ENCODE assay signal across 14 mouse cellular contexts in genomic region chr7:127934075-127934474, GRCm38 (mm10). TPM values are rescaled to one million over a fixed set of nuclear protein-coding genes. Genes with fewer than 3 reads are reported as not detected.
DNase-seq lines count a peak whose midpoint lies in the region; ATAC-seq and TF ChIP-seq lines count a peak whose summit lies in the region.
"Had no signal": no experiment of that assay in that cellular context is flagged by ENCODE, and none has a peak within 500 bp of the region (broad histone marks: within the 10 kb centered on the region; RNA-seq: fewer than 3 reads in every experiment).

No protein-coding gene starts in this region.

- no peak overlapping the region for H3K4me2 ChIP-seq in intestine, embryonic 16.5 days (ENCODE audit: low read depth, low read length)
- H3K4me2 ChIP-seq in intestine, embryonic 15.5 days (replicated peaks): no peak overlapping the region
- H3K4me2 ChIP-seq in midbrain, postnatal 0 days (ENCODE audit: low read depth, low read length, poor library complexity, severe bottlenecking): no peak overlapping the region
- H3K4me2 ChIP-seq in embryonic facial prominence, embryonic 13.5 days: 0 out of 2 replicates have a peak overlapping the region, but pooled peaks have one; percentile 89
- peak overlapping the region; percentile 1; the same call in 1 of the 2 replicates for H3K4me2 ChIP-seq in neural tube, embryonic 15.5 days

- no peak overlapping the region for H3K27ac ChIP-seq in intestine, embryonic 16.5 days (ENCODE audit: low read length)
- no peak overlapping the region for H3K27ac ChIP-seq in intestine, embryonic 15.5 days
- H3K27ac ChIP-seq in midbrain, embryonic 10.5 days (replicated peaks): peak overlapping the region; percentile 87; the same call in 1 of the 2 replicates
- no peak overlapping the region for H3K27ac ChIP-seq in midbrain, postnatal 0 days (ENCODE audit: low read depth, low read length)
- H3K27ac ChIP-seq in embryonic facial prominence, embryonic 13.5 days: no peak overlapping the region
- H3K27ac ChIP-seq in neural tube, embryonic 15.5 days (replicated peaks): no peak overlapping the region
- H3K27ac ChIP-seq: gastrocnemius, adult 2 months had no signal

- H3K4me1 ChIP-seq in intestine, embryonic 16.5 days (ENCODE audit: control insufficient read depth, insufficient read depth, low read length): peaks cover 48% of the 10 kb centered on the region
- peaks cover 35% of the 10 kb centered on the region for H3K4me1 ChIP-seq in intestine, embryonic 15.5 days (replicated peaks)
- peaks cover 59% of the 10 kb centered on the region for H3K4me1 ChIP-seq in midbrain, embryonic 10.5 days
- peaks cover 5% of the 10 kb centered on the region; the same call in 1 of the 2 replicates for H3K4me1 ChIP-seq in midbrain, postnatal 0 days (ENCODE audit: insufficient read depth, low read length)
- peaks cover 35% of the 10 kb centered on the region for H3K4me1 ChIP-seq in embryonic facial prominence, embryonic 13.5 days
- peaks cover 28% of the 10 kb centered on the region for H3K4me1 ChIP-seq in neural tube, embryonic 15.5 days

- ATAC-seq in intestine, embryonic 16.5 days: no peak
- ATAC-seq in intestine, embryonic 15.5 days: no peak
- no peak for ATAC-seq in midbrain, postnatal 0 days (ENCODE audit: low FRiP score)
- ATAC-seq in embryonic facial prominence, embryonic 13.5 days (ENCODE audit: insufficient number of reproducible peaks, insufficient read depth, low FRiP score, low TSS enrichment, low read depth): no peak
- no peak for ATAC-seq in neural tube, embryonic 15.5 days (ENCODE audit: low FRiP score)
- ATAC-seq: forebrain, embryonic 16.5 days had no signal

- 80% methylated on average over 5 of the region's 5 CpGs for WGBS in intestine, embryonic 16.5 days
- WGBS in intestine, embryonic 15.5 days: 85% methylated on average over 5 of the region's 5 CpGs
- WGBS in midbrain, embryonic 10.5 days: 86% methylated on average over 5 of the region's 5 CpGs
- 82% methylated on average over 5 of the region's 5 CpGs for WGBS in midbrain, postnatal 0 days
- WGBS in embryonic facial prominence, embryonic 13.5 days: 84% methylated on average over 5 of the region's 5 CpGs
- WGBS in neural tube, embryonic 15.5 days: 91% methylated on average over 5 of the region's 5 CpGs

- H3K4me3 ChIP-seq in intestine, embryonic 16.5 days (ENCODE audit: low read length): no peak overlapping the region
- H3K4me3 ChIP-seq in intestine, embryonic 15.5 days (replicated peaks): no peak overlapping the region
- peak overlapping the region; percentile 18; the same call in 1 of the 2 replicates for H3K4me3 ChIP-seq in midbrain, embryonic 10.5 days
- H3K4me3 ChIP-seq in midbrain, postnatal 0 days (ENCODE audit: low read depth, low read length): no peak overlapping the region
- H3K4me3 ChIP-seq in embryonic facial prominence, embryonic 13.5 days: no peak overlapping the region
- H3K4me3 ChIP-seq in neural tube, embryonic 15.5 days (replicated peaks): no peak overlapping the region
- H3K4me3 ChIP-seq: heart, embryonic 12.5 days had no signal

- DNase-seq in midbrain, embryonic 10.5 days (ENCODE audit: low spot score): no peak
- DNase-seq in midbrain, postnatal 0 days (ENCODE audit: low spot score): no peak
- DNase-seq in T-cell, adult 2 months (ENCODE audit: low spot score): no peak
- DNase-seq: adrenal gland, postnatal 14 days; gastrocnemius, adult 2 months; heart, postnatal 4 days; kidney, adult 2 months; left cerebral cortex, postnatal 4 days had no signal

- H3K27me3 ChIP-seq in intestine, embryonic 16.5 days (replicated peaks; ENCODE audit: control insufficient read depth, insufficient read depth, low read length): no peaks in the 10 kb centered on the region
- no peaks in the 10 kb centered on the region for H3K27me3 ChIP-seq in intestine, embryonic 15.5 days (replicated peaks)
- H3K27me3 ChIP-seq in midbrain, embryonic 10.5 days (ENCODE audit: low read depth, poor library complexity, severe bottlenecking): peaks cover 23% of the 10 kb centered on the region
- peaks cover 8% of the 10 kb centered on the region; the same call in 1 of the 2 replicates for H3K27me3 ChIP-seq in midbrain, postnatal 0 days (ENCODE audit: insufficient read depth, low read length)
- H3K27me3 ChIP-seq in embryonic facial prominence, embryonic 13.5 days: peaks cover 21% of the 10 kb centered on the region
- H3K27me3 ChIP-seq in neural tube, embryonic 15.5 days (replicated peaks): peaks cover 17% of the 10 kb centered on the region

- no peaks in the 10 kb centered on the region for H3K9me3 ChIP-seq in intestine, embryonic 16.5 days (ENCODE audit: control insufficient read depth, low read length)
- H3K9me3 ChIP-seq in intestine, embryonic 15.5 days: no peaks in the 10 kb centered on the region
- H3K9me3 ChIP-seq in midbrain, embryonic 10.5 days (replicated peaks): no peaks in the 10 kb centered on the region
- H3K9me3 ChIP-seq in midbrain, postnatal 0 days (ENCODE audit: low read length): no peaks in the 10 kb centered on the region
- H3K9me3 ChIP-seq in embryonic facial prominence, embryonic 13.5 days: no peaks in the 10 kb centered on the region
- no peaks in the 10 kb centered on the region for H3K9me3 ChIP-seq in neural tube, embryonic 15.5 days (replicated peaks)
- H3K9me3 ChIP-seq: heart, embryonic 12.5 days had no signal

- no peak for TF ChIP-seq CTCF in midbrain, postnatal 0 days (IDR thresholded peaks at IDR 0.05)

- H3K9ac ChIP-seq in intestine, embryonic 16.5 days (ENCODE audit: low read depth, low read length): peak overlapping the region; percentile 62
- H3K9ac ChIP-seq in intestine, embryonic 15.5 days: no peak overlapping the region
- H3K9ac ChIP-seq in midbrain, postnatal 0 days (replicated peaks; ENCODE audit: low read length, poor library complexity, severe bottlenecking): no peak overlapping the region
- H3K9ac ChIP-seq in embryonic facial prominence, embryonic 13.5 days: peak overlapping the region; percentile 54; the same call in 1 of the 2 replicates
- no peak overlapping the region for H3K9ac ChIP-seq in neural tube, embryonic 15.5 days (replicated peaks)

- no peaks in the 10 kb centered on the region for H3K36me3 ChIP-seq in intestine, embryonic 16.5 days (ENCODE audit: control insufficient read depth, insufficient read depth, low read length)
- no peaks in the 10 kb centered on the region for H3K36me3 ChIP-seq in intestine, embryonic 15.5 days
- H3K36me3 ChIP-seq in midbrain, embryonic 10.5 days: no peaks in the 10 kb centered on the region
- no peaks in the 10 kb centered on the region for H3K36me3 ChIP-seq in midbrain, postnatal 0 days (ENCODE audit: insufficient read depth, low read length)
- H3K36me3 ChIP-seq in embryonic facial prominence, embryonic 13.5 days: no peaks in the 10 kb centered on the region
- H3K36me3 ChIP-seq in neural tube, embryonic 15.5 days: no peaks in the 10 kb centered on the region
- H3K36me3 ChIP-seq: heart, embryonic 12.5 days had no signal

RNA-seq across cellular contexts. Expression of gene Prss8, which starts 4.2 kb away (rescaled TPM):
- polyA plus RNA-seq in intestine, embryonic 16.5 days (2015; fragmentation: Nextera tagmentation; extraction: Ambion mirVana): 82.2 and 90.8 TPM in 2 replicates
- polyA plus RNA-seq in intestine, embryonic 15.5 days (2015; fragmentation: Nextera tagmentation; extraction: Ambion mirVana): 58.5 and 67.5 TPM in 2 replicates
- 1.6 and 2.1 TPM in 2 replicates for polyA plus RNA-seq in midbrain, embryonic 10.5 days (2016; fragmentation: Nextera tagmentation; extraction: Ambion mirVana)
- 0.90 and 2.7 TPM in 2 replicates for total RNA-seq in midbrain, postnatal 0 days (2014; rRNA removed)
- polyA plus RNA-seq in midbrain, postnatal 0 days (2015; fragmentation: Nextera tagmentation; extraction: Ambion mirVana): 0.37 and 0.69 TPM in 2 replicates
- polyA plus RNA-seq in embryonic facial prominence, embryonic 13.5 days (2015; fragmentation: Nextera tagmentation; extraction: Ambion mirVana): 8.7 and 14.0 TPM in 2 replicates
- 0.40 and 5.1 TPM in 2 replicates for polyA plus RNA-seq in neural tube, embryonic 15.5 days (2015; fragmentation: Nextera tagmentation; extraction: Ambion mirVana)
- total RNA-seq: gastrocnemius, adult 2 months; heart, postnatal 4 days had no signal

RNA-seq across cellular contexts. Expression of gene Prss36, which starts 12.4 kb away (rescaled TPM):
- polyA plus RNA-seq in intestine, embryonic 16.5 days (2015; fragmentation: Nextera tagmentation; extraction: Ambion mirVana): 9.6 and 10.3 TPM in 2 replicates
- 8.2 and 9.6 TPM in 2 replicates for polyA plus RNA-seq in intestine, embryonic 15.5 days (2015; fragmentation: Nextera tagmentation; extraction: Ambion mirVana)
- polyA plus RNA-seq in midbrain, embryonic 10.5 days (2016; fragmentation: Nextera tagmentation; extraction: Ambion mirVana): 11.0 and 13.0 TPM in 2 replicates
- total RNA-seq in midbrain, postnatal 0 days (2014; rRNA removed): 6.1 and 20.1 TPM in 2 replicates
- 13.3 and 15.5 TPM in 2 replicates for polyA plus RNA-seq in midbrain, postnatal 0 days (2015; fragmentation: Nextera tagmentation; extraction: Ambion mirVana)
- polyA plus RNA-seq in embryonic facial prominence, embryonic 13.5 days (2015; fragmentation: Nextera tagmentation; extraction: Ambion mirVana): 10.5 and 10.6 TPM in 2 replicates
- polyA plus RNA-seq in neural tube, embryonic 15.5 days (2015; fragmentation: Nextera tagmentation; extraction: Ambion mirVana): 13.9 and 16.2 TPM in 2 replicates

RNA-seq across cellular contexts. Expression of gene Kat8, which starts 21.8 kb away (rescaled TPM):
- 27.3 and 29.2 TPM in 2 replicates for polyA plus RNA-seq in intestine, embryonic 16.5 days (2015; fragmentation: Nextera tagmentation; extraction: Ambion mirVana)
- polyA plus RNA-seq in intestine, embryonic 15.5 days (2015; fragmentation: Nextera tagmentation; extraction: Ambion mirVana): 31.7 and 32.3 TPM in 2 replicates
- 51.1 and 52.4 TPM in 2 replicates for polyA plus RNA-seq in midbrain, embryonic 10.5 days (2016; fragmentation: Nextera tagmentation; extraction: Ambion mirVana)
- 28.1 and 33.7 TPM in 2 replicates for total RNA-seq in midbrain, postnatal 0 days (2014; rRNA removed)
- 34.8 TPM in 2 replicates for polyA plus RNA-seq in midbrain, postnatal 0 days (2015; fragmentation: Nextera tagmentation; extraction: Ambion mirVana)
- 45.6 and 52.3 TPM in 2 replicates for polyA plus RNA-seq in embryonic facial prominence, embryonic 13.5 days (2015; fragmentation: Nextera tagmentation; extraction: Ambion mirVana)
- polyA plus RNA-seq in neural tube, embryonic 15.5 days (2015; fragmentation: Nextera tagmentation; extraction: Ambion mirVana): 41.3 and 46.1 TPM in 2 replicates

RNA-seq across cellular contexts. Expression of gene Bckdk, which starts 30.2 kb away (rescaled TPM):
- 184 and 198 TPM in 2 replicates for polyA plus RNA-seq in intestine, embryonic 16.5 days (2015; fragmentation: Nextera tagmentation; extraction: Ambion mirVana)
- 158 and 180 TPM in 2 replicates for polyA plus RNA-seq in intestine, embryonic 15.5 days (2015; fragmentation: Nextera tagmentation; extraction: Ambion mirVana)
- polyA plus RNA-seq in midbrain, embryonic 10.5 days (2016; fragmentation: Nextera tagmentation; extraction: Ambion mirVana): 128 and 130 TPM in 2 replicates
- 47.8 and 77.7 TPM in 2 replicates for total RNA-seq in midbrain, postnatal 0 days (2014; rRNA removed)
- 52.7 and 63.7 TPM in 2 replicates for polyA plus RNA-seq in midbrain, postnatal 0 days (2015; fragmentation: Nextera tagmentation; extraction: Ambion mirVana)
- 83.2 and 96.8 TPM in 2 replicates for polyA plus RNA-seq in embryonic facial prominence, embryonic 13.5 days (2015; fragmentation: Nextera tagmentation; extraction: Ambion mirVana)
- 58.2 and 66.7 TPM in 2 replicates for polyA plus RNA-seq in neural tube, embryonic 15.5 days (2015; fragmentation: Nextera tagmentation; extraction: Ambion mirVana)

RNA-seq across cellular contexts. Expression of gene Fus, which starts 33.2 kb away (rescaled TPM):
- polyA plus RNA-seq in intestine, embryonic 16.5 days (2015; fragmentation: Nextera tagmentation; extraction: Ambion mirVana): 204 and 215 TPM in 2 replicates
- 306 and 315 TPM in 2 replicates for polyA plus RNA-seq in intestine, embryonic 15.5 days (2015; fragmentation: Nextera tagmentation; extraction: Ambion mirVana)
- 336 and 358 TPM in 2 replicates for polyA plus RNA-seq in midbrain, embryonic 10.5 days (2016; fragmentation: Nextera tagmentation; extraction: Ambion mirVana)
- 29.3 and 41.9 TPM in 2 replicates for total RNA-seq in midbrain, postnatal 0 days (2014; rRNA removed)
- polyA plus RNA-seq in midbrain, postnatal 0 days (2015; fragmentation: Nextera tagmentation; extraction: Ambion mirVana): 207 and 244 TPM in 2 replicates
- polyA plus RNA-seq in embryonic facial prominence, embryonic 13.5 days (2015; fragmentation: Nextera tagmentation; extraction: Ambion mirVana): 540 and 577 TPM in 2 replicates
- polyA plus RNA-seq in neural tube, embryonic 15.5 days (2015; fragmentation: Nextera tagmentation; extraction: Ambion mirVana): 357 and 362 TPM in 2 replicates

Comparison
In these comparisons a context has a peak if more than half of its experiments do, and no peak if none do; other contexts are left out.
1. H3K9ac ChIP-seq: peak in intestine, embryonic 16.5 days (single experiment) and embryonic facial prominence, embryonic 13.5 days (single experiment); none in intestine, embryonic 15.5 days (single experiment), midbrain, postnatal 0 days (single experiment) and neural tube, embryonic 15.5 days (single experiment).
2. H3K4me2 ChIP-seq: peak in embryonic facial prominence, embryonic 13.5 days (single experiment) and neural tube, embryonic 15.5 days (single experiment); none in intestine, embryonic 16.5 days (single experiment), intestine, embryonic 15.5 days (single experiment) and midbrain, postnatal 0 days (single experiment).